Mouse (Mus musculus) midbrain, embryonic 10.5 days (tissue): ENCODE results near the gene Slc22a3. TPM values are rescaled to one million over a fixed set of nuclear protein-coding genes. Genes with fewer than 3 reads are reported as not detected.
A peak's percentile ranks its signal among the peaks of the same experiment; 100 is the strongest.

Source experiments
- DNase-seq: peaks from one replicate; pipeline ENCODE4 v3.0.0-alpha.2; 2017; ENCODE audit warnings: low spot score
- H3K27ac ChIP-seq: fragments of 300-500 bp; sonication (generic); replicated peaks from 2 replicates; pipeline ENCODE4 v1.5.1; 2016; ENCODE audit warnings: mild to moderate bottlenecking
- H3K27me3 ChIP-seq: fragments of 300-500 bp; sonication (generic); 2 replicates; pipeline ENCODE4 v1.6.1; 2016; ENCODE audit warnings: low read depth, mild to moderate bottlenecking; ENCODE audit not compliant: poor library complexity, severe bottlenecking
- H3K36me3 ChIP-seq: fragments of 300-500 bp; sonication (generic); 2 replicates; pipeline ENCODE4 v1.6.1; 2016; ENCODE audit warnings: mild to moderate bottlenecking, moderate library complexity
- H3K4me1 ChIP-seq: fragments of 300-500 bp; sonication (generic); 2 replicates; pipeline ENCODE4 v1.6.1; 2016
- H3K4me3 ChIP-seq: fragments of 300-500 bp; sonication (generic); 2 replicates; pipeline ENCODE4 v1.5.1; 2016; ENCODE audit warnings: mild to moderate bottlenecking, moderate library complexity
- H3K9me3 ChIP-seq: fragments of 300-500 bp; sonication (generic); replicated peaks from 2 replicates; pipeline ENCODE4 v1.6.1; 2016; ENCODE audit warnings: mild to moderate bottlenecking
- WGBS: fragments of 180-500 bp; shearing (Covaris S2); methylation state at CpG from one replicate; pipeline ENCODE4 v1.1.7; 2016; 5-methylcytosine and 5-hydroxymethylcytosine counted together
- polyA plus RNA-seq: library from polyadenylated mRNA; unstranded; fragments of >200 nt; fragmentation: Nextera tagmentation; extraction: Ambion mirVana; gene quantifications from 2 replicates; pipeline ENCODE4 v1.2.1, GENCODE M21; 2016

Slc22a3 gene
- polyA plus RNA-seq, 1 experiment from 2014 or later, result not detected

GRCm38 (mm10) chr17:12381579-12381978 is 125.9 kb downstream of the Slc22a3 start:
- no peaks in the 10 kb centered on the region for H3K27me3 ChIP-seq
- H3K27ac ChIP-seq, result no peak overlapping the region
- WGBS, result 93% methylated on average over 2 of the region's 2 CpGs
- no peak for DNase-seq
- H3K9me3 ChIP-seq, result no peaks in the 10 kb centered on the region
- H3K36me3 ChIP-seq, result no peaks in the 10 kb centered on the region
- H3K4me3 ChIP-seq, result no peak overlapping the region
- 0 out of 2 replicates have a peak, but pooled peaks cover 4% of the 10 kb centered on the region for H3K4me1 ChIP-seq

- no peaks in the 10 kb centered on the region for H3K36me3 ChIP-seq
- no peak for DNase-seq
- WGBS, result 87% methylated on average over 4 of the region's 4 CpGs
- H3K4me3 ChIP-seq, result no peak overlapping the region
- 0 out of 2 replicates have a peak, but pooled peaks cover 4% of the 10 kb centered on the region for H3K4me1 ChIP-seq
- H3K27me3 ChIP-seq, result no peaks in the 10 kb centered on the region
- no peaks in the 10 kb centered on the region for H3K9me3 ChIP-seq
- no peak overlapping the region for H3K27ac ChIP-seq
These were observed 127.2 kb downstream of the Slc22a3 start for GRCm38 (mm10) chr17:12380287-12380686.

- H3K9me3 ChIP-seq, result no peaks in the 10 kb centered on the region
- WGBS, result 96% methylated on average over 11 of the region's 11 CpGs
- H3K4me1 ChIP-seq, result 0 out of 2 replicates have a peak, but pooled peaks cover 4% of the 10 kb centered on the region
- H3K36me3 ChIP-seq, result no peaks in the 10 kb centered on the region
- no peak within 1 kb of the TSS for H3K4me3 ChIP-seq
- no peak within 1 kb of the TSS for H3K27ac ChIP-seq
- no peak for DNase-seq
- no peaks in the 10 kb centered on the region for H3K27me3 ChIP-seq
These were observed 129.4 kb downstream of the Slc22a3 start, which contains the start of gene Plg for GRCm38 (mm10) chr17:12377981-12378705. Gene Plg, plus strand, starts transcription at chr17:12378608.

- no peak for DNase-seq
- Histone ChIP-seq H3K9me3 (no peaks in the 10 kb centered on the region), H3K27me3 (no peaks in the 10 kb centered on the region), H3K4me3 (no peak overlapping the region), H3K4me1 (0 out of 2 replicates have a peak, but pooled peaks cover 2% of the 10 kb centered on the region), H3K27ac (no peak overlapping the region), H3K36me3 (no peaks in the 10 kb centered on the region)
- WGBS, result 68% methylated on average over 3 of the region's 3 CpGs
These were observed 133.8 kb downstream of the Slc22a3 start for GRCm38 (mm10) chr17:12373601-12374144.

- DNase-seq, result peak; percentile 65
These were observed 135.5 kb downstream of the Slc22a3 start for GRCm38 (mm10) chr17:12372021-12372420.

GRCm38 (mm10) chr17:12371310-12371925 is 136.1 kb downstream of the Slc22a3 start:
- H3K4me3 ChIP-seq, result no peak overlapping the region
- no peaks in the 10 kb centered on the region for H3K9me3 ChIP-seq
- H3K27me3 ChIP-seq, result no peaks in the 10 kb centered on the region
- H3K36me3 ChIP-seq, result no peaks in the 10 kb centered on the region
- DNase-seq, result peak; percentile 25
- 0 out of 2 replicates have a peak, but pooled peaks cover 2% of the 10 kb centered on the region for H3K4me1 ChIP-seq
- WGBS, result 37% methylated on average over 10 of the region's 10 CpGs
- H3K27ac ChIP-seq, result no peak overlapping the region

More at GRCm38 (mm10) chr17:12372021-12372420, 135.5 kb downstream of the Slc22a3 start:
- no peak overlapping the region for H3K27ac ChIP-seq
- WGBS, result 32% methylated on average over 4 of the region's 4 CpGs
- H3K9me3 ChIP-seq, result no peaks in the 10 kb centered on the region
- H3K4me3 ChIP-seq, result no peak overlapping the region
- H3K4me1 ChIP-seq, result 0 out of 2 replicates have a peak, but pooled peaks cover 2% of the 10 kb centered on the region
- no peaks in the 10 kb centered on the region for H3K27me3 ChIP-seq
- H3K36me3 ChIP-seq, result no peaks in the 10 kb centered on the region

GRCm38 (mm10) chr17:12370289-12370688 is 137.2 kb downstream of the Slc22a3 start:
- H3K4me1 ChIP-seq, result 0 out of 2 replicates have a peak, but pooled peaks cover 2% of the 10 kb centered on the region
- H3K4me3 ChIP-seq, result no peak overlapping the region
- no peak for DNase-seq
- no peaks in the 10 kb centered on the region for H3K27me3 ChIP-seq
- 79% methylated on average over 4 of the region's 4 CpGs for WGBS
- no peaks in the 10 kb centered on the region for H3K36me3 ChIP-seq
- no peaks in the 10 kb centered on the region for H3K9me3 ChIP-seq
- no peak overlapping the region for H3K27ac ChIP-seq

- no peaks in the 10 kb centered on the region for H3K9me3 ChIP-seq
These were observed 138.1 kb downstream of the Slc22a3 start for GRCm38 (mm10) chr17:12369393-12369792.

More at GRCm38 (mm10) chr17:12369393-12369792, 138.1 kb downstream of the Slc22a3 start:
- Histone ChIP-seq H3K36me3 (no peaks in the 10 kb centered on the region), H3K4me1 (peaks cover 2% of the 10 kb centered on the region; the same call in 1 of the 2 replicates), H3K27me3 (no peaks in the 10 kb centered on the region), H3K4me3 (no peak overlapping the region), H3K27ac (no peak overlapping the region)
- no peak for DNase-seq
- 81% methylated on average over 5 of the region's 5 CpGs for WGBS

Other genes with a start within 250 kb of the Slc22a3 start
- gene Map3k4, start 188.9 kb downstream of the Slc22a3 start, polyA plus RNA-seq, result 42.3 and 45.3 TPM in 2 replicates
- not detected in 2 replicates for gene Plg, start 129.1 kb downstream of the Slc22a3 start, polyA plus RNA-seq
- not detected in 2 replicates for gene Slc22a2, start 76.4 kb upstream of the Slc22a3 start, polyA plus RNA-seq
- not detected in 2 replicates for gene Slc22a1, start 168.1 kb upstream of the Slc22a3 start, polyA plus RNA-seq